Mouse (Mus musculus): ENCODE data around the gene Alk.

Gene Alk

DNA sequence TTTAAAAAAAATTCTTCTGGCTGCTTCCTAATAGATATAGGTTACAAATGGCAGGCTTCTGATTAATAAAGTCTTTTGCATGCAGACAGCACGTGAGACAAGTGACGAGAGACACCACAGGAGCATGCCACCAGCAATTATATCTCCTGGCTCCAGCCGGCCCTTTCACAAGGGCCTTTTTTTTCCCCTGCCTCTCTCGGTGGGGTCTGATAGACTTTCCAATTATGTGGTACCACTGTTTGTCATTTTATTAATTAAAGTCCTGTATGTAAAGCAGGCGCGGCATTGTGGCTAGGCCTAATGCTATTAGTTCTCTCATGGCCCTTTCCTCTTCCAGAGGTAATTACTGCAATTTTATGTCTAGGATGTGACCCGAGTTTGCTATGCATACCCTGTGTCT lies 630.7 kb downstream of the Alk start:
- DNase-seq (ENCODE audit: low read depth, low spot score), result no peak
- no peaks in the 10 kb centered on the region for H3K27me3 ChIP-seq (ENCODE audit: control insufficient read depth, insufficient read depth, low read length, poor library complexity, severe bottlenecking)
- H3K36me3 ChIP-seq (ENCODE audit: control insufficient read depth, insufficient read depth, low read length, poor library complexity, severe bottlenecking), result no peaks in the 10 kb centered on the region

DNA sequence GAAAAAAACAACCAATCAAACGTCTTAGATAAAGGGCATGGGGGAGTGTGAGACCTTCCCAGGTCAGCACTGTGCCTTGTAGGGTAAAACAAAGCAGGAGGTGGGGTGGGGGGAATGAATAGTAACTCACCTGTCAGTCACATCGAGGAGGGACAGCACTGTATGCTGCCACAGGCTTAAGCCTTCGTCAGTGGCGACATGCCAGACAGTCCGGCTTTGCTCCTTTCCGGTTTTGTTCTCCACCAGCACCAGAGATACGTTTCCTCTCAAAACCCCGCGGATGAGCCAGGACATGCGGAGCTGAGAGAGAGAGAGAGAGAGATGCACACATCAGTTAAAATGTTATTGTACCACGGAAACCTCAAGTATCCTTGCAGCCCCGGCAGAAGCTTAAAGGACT lies 637.1 kb downstream of the Alk start:
- no peaks in the 10 kb centered on the region for H3K27me3 ChIP-seq (ENCODE audit: control insufficient read depth, insufficient read depth, low read length, poor library complexity, severe bottlenecking)
- no peak for DNase-seq (ENCODE audit: low read depth, low spot score)
- H3K36me3 ChIP-seq (ENCODE audit: control insufficient read depth, insufficient read depth, low read length, poor library complexity, severe bottlenecking), result no peaks in the 10 kb centered on the region

DNA sequence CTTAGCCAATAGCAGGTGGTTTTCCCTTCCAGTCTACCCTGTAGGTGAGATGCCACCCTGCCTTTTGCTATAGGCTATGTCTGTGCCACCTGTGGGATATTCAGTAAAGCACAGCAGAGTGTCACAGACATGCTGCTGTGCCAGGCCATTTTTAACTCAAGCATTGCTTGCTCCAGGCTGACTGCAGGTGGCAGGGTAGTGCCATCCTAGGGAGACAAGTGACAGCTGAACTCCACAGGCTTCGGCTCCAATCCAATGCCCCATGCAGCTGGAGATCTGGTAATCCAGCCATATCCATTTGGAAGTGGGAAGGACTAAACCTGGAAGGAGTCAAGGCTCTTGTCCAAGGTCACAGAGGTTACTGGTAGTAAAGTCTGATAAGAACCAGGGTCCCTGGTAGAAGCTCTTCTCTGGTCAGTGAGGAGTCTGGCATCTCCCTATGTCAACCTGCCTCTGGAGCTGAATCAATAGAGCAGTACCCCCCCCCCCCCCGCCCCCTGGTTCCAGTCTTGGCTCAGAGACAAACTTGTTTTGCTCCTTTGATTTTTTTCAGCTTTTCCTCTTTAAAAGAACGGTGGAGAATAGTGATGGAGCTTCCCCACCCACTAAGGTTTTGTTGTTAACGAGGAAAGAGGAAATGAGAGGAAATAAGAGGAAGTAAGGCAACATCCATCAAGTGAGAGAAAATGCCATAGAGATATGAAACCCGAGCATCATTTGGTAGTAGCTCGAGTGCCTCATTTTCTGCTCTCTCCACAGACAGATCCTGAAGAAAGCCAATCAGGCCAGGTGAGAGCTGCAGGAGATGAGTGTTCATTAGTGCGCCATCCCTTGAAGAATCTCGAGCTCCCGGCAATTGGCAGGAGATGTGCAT lies 638.5 kb downstream of the Alk start:
- no peaks in the 10 kb centered on the region for H3K36me3 ChIP-seq (ENCODE audit: control insufficient read depth, insufficient read depth, low read length, poor library complexity, severe bottlenecking)
- H3K27me3 ChIP-seq (ENCODE audit: control insufficient read depth, insufficient read depth, low read length, poor library complexity, severe bottlenecking), result no peaks in the 10 kb centered on the region
- DNase-seq (ENCODE audit: low read depth, low spot score), result peak; percentile 45

DNA sequence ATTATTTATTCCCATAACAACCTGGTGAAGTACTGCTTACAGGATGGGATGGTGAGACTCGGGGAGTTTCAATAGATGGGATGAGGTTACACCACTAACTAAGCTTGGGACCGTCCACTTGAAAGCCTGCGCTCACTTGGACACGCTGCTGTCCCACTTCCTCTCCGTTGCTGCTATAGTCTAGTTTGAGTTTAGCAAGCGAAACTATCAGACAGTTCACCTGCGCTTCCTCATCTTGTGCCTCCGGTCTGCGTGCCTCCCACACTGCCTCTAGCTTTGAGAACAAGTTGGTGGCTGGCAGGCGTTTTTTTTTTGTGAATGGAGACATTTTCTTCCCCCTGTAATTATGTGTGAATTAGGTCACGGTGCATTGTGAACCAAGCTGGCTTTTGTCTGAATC lies 639.8 kb downstream of the Alk start:
- peak; percentile 54 for DNase-seq (ENCODE audit: low read depth, low spot score)
- Histone ChIP-seq H3K36me3 (ENCODE audit: control insufficient read depth, insufficient read depth, low read length, poor library complexity, severe bottlenecking) (no peaks in the 10 kb centered on the region), H3K27me3 (ENCODE audit: control insufficient read depth, insufficient read depth, low read length, poor library complexity, severe bottlenecking) (no peaks in the 10 kb centered on the region)

DNA sequence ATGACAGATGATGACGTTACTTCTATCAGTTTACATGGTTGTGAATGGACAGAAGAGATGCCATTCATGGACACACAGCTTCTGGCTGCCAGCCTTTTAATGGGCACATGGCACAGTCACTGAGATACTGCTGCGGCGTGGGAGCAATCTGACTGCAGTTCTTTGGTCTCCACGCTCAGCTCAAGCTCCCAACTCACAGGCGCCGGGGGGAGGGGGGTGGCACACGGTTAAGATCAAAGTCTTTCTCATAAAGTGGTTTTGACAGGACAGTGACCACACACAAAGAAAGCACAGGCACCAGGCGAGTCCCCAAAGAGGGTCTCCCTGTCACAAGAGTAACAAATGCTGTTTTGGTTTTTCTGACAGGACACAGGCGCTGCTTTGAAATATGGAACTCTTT lies 641.7 kb downstream of the Alk start:
- no peaks in the 10 kb centered on the region for H3K36me3 ChIP-seq (ENCODE audit: control insufficient read depth, insufficient read depth, low read length, poor library complexity, severe bottlenecking)
- no peak for DNase-seq (ENCODE audit: low read depth, low spot score)
- H3K27me3 ChIP-seq (ENCODE audit: control insufficient read depth, insufficient read depth, low read length, poor library complexity, severe bottlenecking), result no peaks in the 10 kb centered on the region

DNA sequence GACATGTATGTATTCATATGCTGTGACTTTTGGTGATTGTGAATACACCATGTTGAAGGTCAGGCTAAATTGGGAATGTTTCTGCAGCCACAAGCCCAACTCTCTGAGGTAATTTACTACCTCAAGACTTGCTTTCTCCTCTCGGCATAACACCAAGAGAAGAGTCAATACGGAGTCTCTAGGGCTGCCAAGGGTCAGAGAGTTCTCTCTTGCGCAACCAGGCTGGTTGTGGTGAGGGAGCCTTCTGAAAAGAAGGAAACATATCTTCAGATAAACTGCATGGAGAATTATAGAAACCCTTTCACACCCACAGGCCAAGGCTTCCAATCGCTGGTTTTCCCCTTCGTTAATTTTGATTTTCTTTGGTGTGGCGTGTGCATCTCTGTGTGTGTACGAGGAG lies 649.4 kb downstream of the Alk start:
- Histone ChIP-seq H3K36me3 (ENCODE audit: control insufficient read depth, insufficient read depth, low read length, poor library complexity, severe bottlenecking) (no peaks in the 10 kb centered on the region), H3K27me3 (ENCODE audit: control insufficient read depth, insufficient read depth, low read length, poor library complexity, severe bottlenecking) (no peaks in the 10 kb centered on the region)
- no peak for DNase-seq (ENCODE audit: low read depth, low spot score)

DNA sequence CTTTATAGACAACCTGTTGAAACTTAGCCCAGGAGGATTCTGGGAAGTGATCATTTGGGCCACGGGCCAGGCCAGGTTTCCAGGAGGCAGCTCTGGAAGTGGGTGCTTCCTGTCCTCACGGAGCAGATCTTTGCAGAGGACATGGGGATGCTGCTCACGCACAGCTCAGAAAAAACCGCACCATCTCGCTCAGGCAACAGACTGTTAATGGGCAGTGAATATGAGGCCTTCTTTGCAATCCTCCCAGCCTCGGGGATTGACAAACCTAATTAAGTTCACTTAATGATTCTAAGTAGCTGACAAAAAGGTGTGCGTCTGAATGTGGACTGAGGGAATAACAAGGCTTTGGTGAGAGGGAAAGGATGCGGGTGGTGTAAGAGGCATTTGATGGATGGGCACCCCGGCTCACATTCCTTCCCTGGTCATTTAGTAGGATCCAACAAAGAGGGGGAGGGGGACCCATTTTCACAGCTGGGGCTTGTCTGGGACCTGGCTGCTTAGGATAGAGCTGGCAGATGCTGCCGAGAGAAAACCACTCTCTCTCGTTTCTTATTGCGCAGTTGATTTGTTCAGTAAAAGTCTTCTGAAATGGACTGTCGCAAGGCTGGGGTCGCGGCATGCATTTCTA lies 650.1 kb downstream of the Alk start:
- Histone ChIP-seq H3K27me3 (ENCODE audit: control insufficient read depth, insufficient read depth, low read length, poor library complexity, severe bottlenecking) (no peaks in the 10 kb centered on the region), H3K36me3 (ENCODE audit: control insufficient read depth, insufficient read depth, low read length, poor library complexity, severe bottlenecking) (no peaks in the 10 kb centered on the region)
- no peak for DNase-seq (ENCODE audit: low read depth, low spot score)

DNA sequence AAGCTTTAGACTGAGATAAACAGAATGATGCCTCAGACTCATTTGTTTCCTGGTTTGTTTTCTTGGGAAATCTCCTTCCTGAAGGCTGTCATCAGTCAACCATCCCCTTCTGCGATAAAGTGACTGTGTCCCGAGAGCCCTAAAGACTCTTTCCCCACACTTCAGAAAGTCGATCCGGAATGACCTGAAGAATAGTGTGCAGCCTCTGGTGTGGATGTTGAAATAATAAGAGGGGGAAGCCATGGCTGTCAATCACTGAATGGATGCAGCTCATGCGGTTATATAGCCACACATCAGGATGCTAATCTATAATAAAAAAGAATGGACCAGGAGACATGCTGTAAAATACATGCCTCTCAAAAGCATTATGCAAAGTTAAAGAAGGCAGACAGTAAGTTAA lies 653.5 kb downstream of the Alk start:
- Histone ChIP-seq H3K27me3 (ENCODE audit: control insufficient read depth, insufficient read depth, low read length, poor library complexity, severe bottlenecking) (no peaks in the 10 kb centered on the region), H3K36me3 (ENCODE audit: control insufficient read depth, insufficient read depth, low read length, poor library complexity, severe bottlenecking) (no peaks in the 10 kb centered on the region)
- DNase-seq (ENCODE audit: low read depth, low spot score), result no peak

DNA sequence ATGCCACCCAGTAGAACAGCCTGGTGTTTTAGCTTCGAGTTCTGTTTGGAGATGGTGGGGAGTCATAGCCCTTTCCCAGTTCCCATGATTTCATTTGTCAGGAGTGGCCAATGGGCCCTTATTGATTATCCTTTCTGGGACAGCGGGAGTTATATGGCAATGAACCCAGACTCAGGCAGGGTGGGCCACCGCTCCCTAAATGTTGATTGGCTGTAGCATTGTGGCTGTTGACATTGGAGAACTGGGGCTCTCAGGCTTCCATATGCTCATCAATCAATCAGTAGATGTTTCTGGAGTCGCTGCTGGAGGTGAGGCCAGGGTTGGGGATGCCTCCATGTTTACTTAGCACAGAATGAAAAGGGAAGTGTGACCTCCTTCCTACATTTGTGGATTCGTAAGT lies 655.7 kb downstream of the Alk start:
- Histone ChIP-seq H3K36me3 (ENCODE audit: control insufficient read depth, insufficient read depth, low read length, poor library complexity, severe bottlenecking) (no peaks in the 10 kb centered on the region), H3K27me3 (ENCODE audit: control insufficient read depth, insufficient read depth, low read length, poor library complexity, severe bottlenecking) (no peaks in the 10 kb centered on the region)
- DNase-seq (ENCODE audit: low read depth, low spot score), result no peak

DNA sequence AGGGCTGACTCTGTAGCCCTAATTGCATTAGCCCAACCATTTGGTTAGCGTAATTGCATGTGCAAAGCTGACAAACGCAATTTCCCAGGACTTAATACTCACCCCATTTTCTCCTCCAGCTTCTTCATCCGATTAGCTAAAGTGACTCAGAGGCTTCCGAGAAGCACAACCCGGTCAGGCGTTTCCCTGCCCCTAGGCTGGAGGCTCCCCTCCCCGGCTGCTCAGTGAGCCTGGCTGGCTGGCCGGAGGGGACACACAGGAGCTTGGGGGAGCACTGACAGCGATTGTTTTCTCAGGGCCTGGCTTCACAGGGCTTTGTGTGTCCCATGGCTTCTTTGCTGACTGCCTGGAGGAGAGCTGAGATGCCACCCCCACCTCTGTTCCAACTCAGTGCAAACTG lies 657.0 kb downstream of the Alk start:
- Histone ChIP-seq H3K36me3 (ENCODE audit: control insufficient read depth, insufficient read depth, low read length, poor library complexity, severe bottlenecking) (no peaks in the 10 kb centered on the region), H3K27me3 (ENCODE audit: control insufficient read depth, insufficient read depth, low read length, poor library complexity, severe bottlenecking) (no peaks in the 10 kb centered on the region)
- DNase-seq (ENCODE audit: low read depth, low spot score), result no peak

DNA sequence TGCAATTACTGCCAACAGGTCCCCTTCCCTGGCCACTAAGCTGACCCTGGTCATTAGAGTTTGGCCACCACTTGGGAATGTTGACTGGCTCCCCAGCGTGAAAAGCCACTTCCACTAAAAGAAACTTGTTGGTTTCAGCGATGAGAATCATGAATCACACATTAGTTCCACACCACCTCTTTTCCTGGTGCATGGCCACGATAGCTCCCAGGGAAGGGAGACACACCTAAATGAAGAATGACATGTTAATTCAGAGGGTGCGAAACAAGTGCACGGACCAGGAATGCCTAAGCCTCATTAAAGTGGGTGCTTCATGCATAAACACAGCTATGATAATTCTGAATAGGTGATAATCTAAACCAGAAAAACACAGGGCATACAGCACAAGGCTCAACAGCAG lies 660.4 kb downstream of the Alk start:
- H3K27me3 ChIP-seq (ENCODE audit: control insufficient read depth, insufficient read depth, low read length, poor library complexity, severe bottlenecking), result no peaks in the 10 kb centered on the region
- H3K36me3 ChIP-seq (ENCODE audit: control insufficient read depth, insufficient read depth, low read length, poor library complexity, severe bottlenecking), result no peaks in the 10 kb centered on the region
- DNase-seq (ENCODE audit: low read depth, low spot score), result no peak

DNA sequence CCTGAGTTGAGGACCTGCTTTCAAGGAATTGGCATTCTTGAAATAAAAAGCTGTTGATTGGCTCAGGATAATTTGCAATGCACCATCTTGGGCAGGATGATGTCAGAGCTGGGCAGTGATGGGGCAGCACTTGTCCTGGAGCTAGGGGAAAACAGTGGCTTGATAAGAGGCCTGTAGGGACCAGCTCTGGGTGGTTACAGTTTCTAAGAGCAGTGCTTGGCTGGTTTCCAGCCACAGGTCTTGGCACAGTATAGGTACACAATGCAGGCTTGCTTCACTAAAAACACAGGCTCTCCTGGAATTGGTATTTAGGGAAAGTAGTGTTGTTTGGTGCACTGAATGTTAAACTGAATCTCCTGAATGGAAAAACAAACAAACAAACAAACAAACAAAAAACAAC lies 662.4 kb downstream of the Alk start:
- Histone ChIP-seq H3K27me3 (ENCODE audit: control insufficient read depth, insufficient read depth, low read length, poor library complexity, severe bottlenecking) (no peaks in the 10 kb centered on the region), H3K36me3 (ENCODE audit: control insufficient read depth, insufficient read depth, low read length, poor library complexity, severe bottlenecking) (no peaks in the 10 kb centered on the region)
- no peak for DNase-seq (ENCODE audit: low read depth, low spot score)

DNA sequence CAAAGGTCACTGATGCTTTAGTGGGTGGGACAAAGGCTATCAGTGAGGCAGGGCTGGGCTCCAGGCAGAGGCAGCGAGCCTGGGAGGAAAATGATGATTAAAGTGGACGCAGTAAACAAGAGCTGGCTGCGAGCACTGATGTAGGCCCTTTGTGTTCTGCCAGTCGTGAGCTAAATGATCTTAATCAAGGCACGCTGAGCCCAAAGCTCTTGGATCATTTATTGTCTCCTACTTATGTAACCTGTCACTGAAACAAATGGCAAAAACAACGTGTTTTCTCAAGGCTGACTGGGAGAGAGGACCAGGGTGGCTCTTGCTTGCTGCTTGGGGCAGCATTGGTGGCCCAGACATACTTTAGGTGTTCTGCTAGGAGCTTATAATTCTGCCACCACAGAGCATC lies 663.0 kb downstream of the Alk start:
- Histone ChIP-seq H3K27me3 (ENCODE audit: control insufficient read depth, insufficient read depth, low read length, poor library complexity, severe bottlenecking) (no peaks in the 10 kb centered on the region), H3K36me3 (ENCODE audit: control insufficient read depth, insufficient read depth, low read length, poor library complexity, severe bottlenecking) (no peaks in the 10 kb centered on the region)
- no peak for DNase-seq (ENCODE audit: low read depth, low spot score)

DNA sequence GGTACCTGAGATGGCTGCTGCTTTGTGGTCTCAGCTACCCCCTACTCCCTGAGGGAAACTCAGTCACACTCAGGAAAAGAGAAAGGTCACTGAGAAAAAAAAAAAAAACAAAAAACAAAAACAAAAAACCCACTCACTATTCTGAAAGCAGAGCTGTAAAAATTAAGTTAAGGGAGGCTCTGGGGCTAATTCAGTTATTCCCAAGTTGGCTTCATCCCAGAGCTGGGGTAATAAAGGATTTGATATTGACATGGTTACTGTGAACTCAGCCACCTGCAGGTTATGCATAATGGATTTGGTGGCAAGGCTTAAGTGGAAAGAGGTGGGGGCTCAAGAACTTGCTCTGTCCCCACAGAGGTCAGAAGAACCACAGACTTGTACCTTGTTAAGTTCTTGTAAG lies 667.7 kb downstream of the Alk start:
- Histone ChIP-seq H3K36me3 (ENCODE audit: control insufficient read depth, insufficient read depth, low read length, poor library complexity, severe bottlenecking) (no peaks in the 10 kb centered on the region), H3K27me3 (ENCODE audit: control insufficient read depth, insufficient read depth, low read length, poor library complexity, severe bottlenecking) (no peaks in the 10 kb centered on the region)
- DNase-seq (ENCODE audit: low read depth, low spot score), result no peak

DNA sequence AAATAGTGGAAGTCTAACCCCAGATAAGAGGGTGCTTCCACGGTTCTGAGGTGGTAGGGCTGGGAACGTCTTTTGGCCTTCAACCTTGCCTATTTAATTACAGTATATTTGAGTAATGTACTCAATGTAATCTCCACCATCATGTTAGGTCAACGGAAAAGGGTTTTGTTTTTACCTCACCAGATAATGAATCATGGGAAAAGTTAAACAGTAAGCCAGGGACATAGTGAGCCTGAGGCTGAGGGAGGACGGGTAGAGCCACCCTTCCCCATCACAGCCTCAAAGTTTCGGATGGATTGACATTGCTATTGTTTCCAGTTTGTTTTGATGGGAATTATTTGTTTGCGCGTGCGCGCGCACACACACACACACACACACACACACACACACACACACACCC lies 668.6 kb downstream of the Alk start:
- no peak for DNase-seq (ENCODE audit: low read depth, low spot score)

DNA sequence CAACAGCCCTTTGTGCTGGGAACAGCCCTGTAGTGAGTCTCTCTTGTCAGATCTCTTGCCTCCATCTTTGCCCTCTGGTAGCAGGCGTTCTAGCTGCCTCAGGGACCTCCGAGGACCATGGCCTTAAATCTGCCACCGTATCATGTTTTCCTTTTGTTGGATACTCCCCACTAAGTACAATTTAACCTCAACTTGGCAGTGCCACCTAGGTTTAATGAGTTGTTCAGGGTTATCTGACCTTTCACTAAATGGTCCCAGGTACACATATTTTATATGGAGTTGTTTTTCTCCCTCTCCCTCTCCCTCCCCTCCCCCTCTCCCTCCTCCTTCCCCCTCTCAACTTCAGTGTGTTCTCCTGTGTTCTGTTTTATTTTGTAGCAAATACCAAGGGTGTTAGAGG lies 669.1 kb downstream of the Alk start:
- DNase-seq (ENCODE audit: low read depth, low spot score), result no peak
- H3K36me3 ChIP-seq (ENCODE audit: control insufficient read depth, insufficient read depth, low read length, poor library complexity, severe bottlenecking), result no peaks in the 10 kb centered on the region
- no peaks in the 10 kb centered on the region for H3K27me3 ChIP-seq (ENCODE audit: control insufficient read depth, insufficient read depth, low read length, poor library complexity, severe bottlenecking)

More for the DNA sequence above, 668.6 kb downstream of the Alk start:
- Histone ChIP-seq H3K27me3 (ENCODE audit: control insufficient read depth, insufficient read depth, low read length, poor library complexity, severe bottlenecking) (no peaks in the 10 kb centered on the region), H3K36me3 (ENCODE audit: control insufficient read depth, insufficient read depth, low read length, poor library complexity, severe bottlenecking) (no peaks in the 10 kb centered on the region)

Measured in splenic B cell, adult 2 months (primary cell).